Mouse (Mus musculus): ENCODE measurements around the gene Ugt1a7c.

GRCm38 (mm10) chr1:88087513-88087912 lies 7.3 kb upstream of the Ugt1a7c start, which contains the start of gene Ugt1a8:
- TF ChIP-seq POLR2A (IDR thresholded peaks at IDR 0.05; ENCODE audit: borderline replicate concordance, control insufficient read depth, low read depth, low read length) (no peak), CTCF (IDR thresholded peaks at IDR 0.05; ENCODE audit: control insufficient read depth, insufficient read depth, low read length) (no peak)
